ENCODE assay signal across 19 mouse cellular contexts in the genomic region with DNA sequence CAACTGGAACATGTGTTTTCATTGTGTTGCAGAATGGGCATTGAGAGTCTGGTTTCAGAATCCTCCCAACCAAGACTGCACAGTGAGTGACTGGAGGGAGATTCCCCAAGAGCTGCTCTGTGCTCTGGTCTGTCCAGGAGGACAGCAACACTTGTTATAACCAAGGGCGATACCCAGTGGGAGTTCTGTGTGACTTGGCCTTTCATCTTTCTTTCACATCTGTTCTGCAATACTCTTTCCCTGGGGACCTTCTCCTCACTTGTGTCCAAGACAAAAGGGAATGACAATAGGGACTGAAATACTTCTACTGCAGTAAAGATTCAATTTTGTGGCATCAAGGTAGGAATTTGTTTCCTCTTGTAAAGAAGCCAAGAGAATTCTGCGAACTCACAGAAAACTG. TPM values are rescaled to one million over a fixed set of nuclear protein-coding genes. Genes with fewer than 3 reads are reported as not detected.
"Had no signal": no experiment of that assay in that cellular context is flagged by ENCODE, and none has a peak within 500 bp of the region (broad histone marks: within the 10 kb centered on the region; RNA-seq: fewer than 3 reads in every experiment).

A gene (minus strand): TSS at position 101 of the 400 bp plus-strand sequence.

- H3K4me3 ChIP-seq: lung, embryonic 15.5 days; midbrain, embryonic 13.5 days; midbrain, embryonic 15.5 days; neural tube, embryonic 12.5 days; stomach, embryonic 15.5 days had no signal

- H3K27me3 ChIP-seq: lung, embryonic 15.5 days; midbrain, embryonic 13.5 days; midbrain, embryonic 15.5 days; neural tube, embryonic 12.5 days; stomach, embryonic 15.5 days had no signal

- H3K27ac ChIP-seq: lung, embryonic 15.5 days; midbrain, embryonic 13.5 days; midbrain, embryonic 15.5 days; neural tube, embryonic 12.5 days; stomach, embryonic 15.5 days; stomach, postnatal 0 days had no signal

- DNase-seq: lung, adult 2 months; lung, postnatal 10 days; lung, postnatal 4 days; right cerebral cortex, postnatal 14 days; thymus, adult 2 months; thymus, postnatal 25 days; thymus, postnatal 4 days had no signal

- H3K4me1 ChIP-seq: lung, embryonic 15.5 days; midbrain, embryonic 13.5 days; midbrain, embryonic 15.5 days; neural tube, embryonic 12.5 days; stomach, embryonic 15.5 days had no signal

RNA-seq across cellular contexts. Expression of the gene that starts here (rescaled TPM):
- polyA plus RNA-seq: lung, adult 2 months; lung, embryonic 15.5 days; midbrain, embryonic 11.5 days; midbrain, postnatal 0 days; neural tube, embryonic 12.5 days; neural tube, embryonic 14.5 days; spleen, adult 2 months; stomach, embryonic 15.5 days; stomach, postnatal 0 days; testis, adult 2 months; thymus, adult 2 months; urinary bladder, adult 2 months had no signal
